Mouse (Mus musculus) macrophage (primary cell): ENCODE measurements around the gene Qrich2. TPM values are rescaled to one million over a fixed set of nuclear protein-coding genes. Genes with fewer than 3 reads are reported as not detected.
"Not testable (repeated sequence)": the region's sequence is repeated elsewhere in the genome, so short reads cannot be mapped to it uniquely, and the experiment has no call there.

Source experiments
- H3K27ac ChIP-seq: fragments of 350-480 bp; formaldehyde crosslinking; 2 replicates; pipeline ENCODE4 v1.9.0; 2021
- H3K36me3 ChIP-seq: fragments of 350-480 bp; formaldehyde crosslinking; 2 replicates; pipeline ENCODE4 v1.9.0; 2021; ENCODE audit errors: inconsistent target
- H3K4me3 ChIP-seq: fragments of 350-480 bp; formaldehyde crosslinking; 2 replicates; pipeline ENCODE4 v1.9.0; 2021; ENCODE audit errors: inconsistent target
- H3K79me2 ChIP-seq: fragments of 350-480 bp; formaldehyde crosslinking; 2 replicates; pipeline ENCODE4 v1.9.0; 2021; ENCODE audit errors: inconsistent target
- WGBS: methylation state at CpG from one replicate; pipeline ENCODE4 v1.1.7; 2026; ENCODE audit warnings: inconsistent platforms; ENCODE audit not compliant: missing documents; 5-methylcytosine and 5-hydroxymethylcytosine counted together
- polyA plus RNA-seq: library from polyadenylated mRNA; stranded (reverse); fragments of 250-400 nt; gene quantifications from 3 replicates; pipeline ENCODE4 v1.2.4, GENCODE M21; 2018; ENCODE audit warnings: inconsistent platforms

Gene Qrich2
- polyA plus RNA-seq, 1 experiment from 2014 or later = not detected

DNA sequence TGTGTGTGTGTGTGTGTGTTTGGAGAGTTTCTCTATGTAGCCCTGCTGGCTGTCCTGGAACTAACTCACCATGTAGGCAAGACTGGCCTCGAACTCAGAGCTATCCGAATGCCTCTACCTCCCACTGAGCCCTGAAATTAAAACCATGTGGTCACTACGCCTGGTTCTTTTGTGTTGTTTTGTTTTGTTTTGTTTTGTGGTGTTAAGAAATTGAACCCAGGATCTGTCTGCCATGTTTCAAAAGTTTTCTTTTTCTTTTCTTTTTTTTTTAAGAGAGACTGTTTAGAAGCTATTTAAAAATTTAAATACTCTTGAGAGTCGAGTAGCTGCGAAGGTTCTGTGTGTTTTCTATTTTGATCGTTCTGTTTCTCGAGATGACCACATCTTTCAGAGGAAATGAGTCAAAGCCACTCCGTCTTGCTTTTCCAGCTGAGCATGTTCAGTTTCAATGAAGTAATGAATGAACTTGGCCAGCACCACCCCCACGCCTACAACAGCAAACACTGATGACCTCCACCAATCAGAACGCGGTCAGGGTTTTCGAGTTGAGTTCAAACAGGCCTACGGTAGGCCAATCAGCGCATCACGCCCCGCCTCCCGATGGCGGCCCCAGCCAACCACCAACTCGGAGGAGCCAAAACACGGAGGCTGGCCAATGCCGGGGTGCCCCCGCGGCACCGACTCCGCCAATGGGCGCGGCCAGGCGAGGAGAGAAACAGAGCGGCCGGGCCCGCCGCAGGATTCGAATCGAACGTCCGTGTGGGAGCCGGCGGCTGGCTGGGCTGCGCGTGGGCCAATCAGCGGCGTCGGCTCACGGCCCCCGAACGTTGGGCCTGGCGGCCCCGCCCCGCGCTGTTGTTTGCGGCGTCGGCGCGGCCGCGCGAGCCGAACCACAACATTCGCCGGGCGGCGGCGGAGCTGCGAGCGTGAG is 32.4 kb downstream of the Qrich2 start, which contains the start of gene Ubald2:
TSS of gene Ubald2 (plus strand) at position 739 of the 931 bp plus-strand sequence.
- WGBS = 3% methylated on average over 35 of the region's 66 CpGs
- no peaks in the 10 kb centered on the region for H3K36me3 ChIP-seq
- peak within 1 kb of the TSS; percentile 98 for H3K27ac ChIP-seq
- H3K4me3 ChIP-seq = peak within 1 kb of the TSS; percentile 54
- H3K79me2 ChIP-seq = peaks cover 26% of the 10 kb centered on the region

DNA sequence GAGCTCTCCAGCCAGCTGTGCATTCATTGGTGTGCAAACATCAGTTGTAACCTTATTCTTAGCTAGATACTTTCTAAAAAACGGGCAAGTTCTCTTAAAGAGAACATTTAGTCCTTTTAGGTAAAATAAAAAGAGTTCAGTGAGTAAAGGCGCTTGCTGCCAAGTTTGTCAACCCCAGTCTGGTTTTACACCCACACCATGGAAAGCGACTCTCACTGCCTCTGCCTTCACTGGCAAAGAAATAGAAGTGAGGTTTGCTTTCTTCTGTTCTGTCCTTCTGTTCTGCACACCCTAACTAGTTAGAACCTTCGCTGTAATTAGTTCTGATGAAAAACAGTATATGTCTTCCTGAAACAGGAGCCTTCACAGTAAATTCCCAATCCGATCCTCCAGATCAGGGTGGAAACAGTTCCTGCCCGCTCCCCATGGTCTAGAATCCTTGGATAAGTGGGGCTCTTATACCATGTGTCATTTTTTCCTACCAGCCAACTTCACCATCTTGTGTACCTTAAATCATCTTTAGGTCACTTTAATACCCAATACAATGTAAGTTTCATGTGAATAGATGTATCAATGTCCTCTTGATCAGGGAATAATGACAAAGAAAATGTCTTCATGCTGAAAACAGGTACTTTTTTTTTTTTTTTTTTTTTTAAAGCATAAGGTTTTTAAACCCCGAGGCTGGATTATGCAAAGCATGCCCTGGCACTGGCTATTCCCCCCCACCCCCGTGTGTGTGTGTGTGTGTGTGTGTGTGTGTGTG is 33.3 kb downstream of the Qrich2 start:
- Histone ChIP-seq H3K4me3 (peak overlapping the region; percentile 10; the same call in 1 of the 2 replicates), H3K27ac (peak overlapping the region; percentile 60), H3K36me3 (no peaks in the 10 kb centered on the region), H3K79me2 (peaks cover 24% of the 10 kb centered on the region)
- WGBS = 91% methylated on average over 6 of the region's 8 CpGs

GRCm38 (mm10) chr11:116432127-116432526 is 33.9 kb downstream of the Qrich2 start:
- WGBS = 96% methylated on average over 5 of the region's 6 CpGs
- Histone ChIP-seq H3K4me3 (no peak overlapping the region), H3K79me2 (peaks cover 18% of the 10 kb centered on the region), H3K36me3 (no peaks in the 10 kb centered on the region), H3K27ac (no peak overlapping the region)

DNA sequence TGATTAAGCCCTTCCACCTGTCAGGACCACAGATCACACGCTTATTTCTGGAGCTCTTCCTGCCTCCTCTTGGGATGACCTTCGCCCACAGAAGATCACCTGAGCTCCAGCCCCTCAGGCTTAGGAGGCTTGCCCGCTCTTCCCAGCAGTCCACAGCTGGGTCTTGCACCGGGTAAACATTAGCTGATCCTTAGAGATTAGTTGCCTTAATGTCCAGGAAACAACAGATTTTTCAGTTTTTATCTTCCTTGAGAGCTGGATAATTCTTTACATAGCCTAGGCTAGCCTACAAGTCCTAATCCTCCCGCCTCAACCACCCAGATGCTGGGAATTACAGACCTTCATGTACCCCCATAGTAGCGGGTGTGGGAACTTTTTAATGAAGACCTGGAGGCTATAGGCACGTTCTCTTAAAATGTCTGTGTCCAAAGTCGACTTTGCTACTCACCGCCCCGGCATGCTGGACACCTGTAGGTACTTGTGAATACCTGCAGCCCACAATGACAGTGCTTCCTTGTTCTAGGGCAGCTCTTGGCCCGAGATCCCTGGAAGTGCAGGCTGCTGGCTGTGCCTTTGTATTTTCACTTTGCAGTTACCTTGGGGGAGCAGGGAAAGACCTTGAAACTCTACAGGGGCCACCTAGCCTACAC is 34.5 kb downstream of the Qrich2 start:
- 89% methylated on average over 11 of the region's 11 CpGs for WGBS
- Histone ChIP-seq H3K27ac (no peak overlapping the region), H3K36me3 (no peaks in the 10 kb centered on the region), H3K79me2 (peaks cover 16% of the 10 kb centered on the region), H3K4me3 (no peak overlapping the region)

GRCm38 (mm10) chr11:116430723-116431427 is 35.2 kb downstream of the Qrich2 start:
- Histone ChIP-seq H3K4me3 (no peak overlapping the region), H3K27ac (no peak overlapping the region), H3K79me2 (peaks cover 13% of the 10 kb centered on the region), H3K36me3 (no peaks in the 10 kb centered on the region)
- WGBS = 92% methylated on average over 22 of the region's 22 CpGs

DNA sequence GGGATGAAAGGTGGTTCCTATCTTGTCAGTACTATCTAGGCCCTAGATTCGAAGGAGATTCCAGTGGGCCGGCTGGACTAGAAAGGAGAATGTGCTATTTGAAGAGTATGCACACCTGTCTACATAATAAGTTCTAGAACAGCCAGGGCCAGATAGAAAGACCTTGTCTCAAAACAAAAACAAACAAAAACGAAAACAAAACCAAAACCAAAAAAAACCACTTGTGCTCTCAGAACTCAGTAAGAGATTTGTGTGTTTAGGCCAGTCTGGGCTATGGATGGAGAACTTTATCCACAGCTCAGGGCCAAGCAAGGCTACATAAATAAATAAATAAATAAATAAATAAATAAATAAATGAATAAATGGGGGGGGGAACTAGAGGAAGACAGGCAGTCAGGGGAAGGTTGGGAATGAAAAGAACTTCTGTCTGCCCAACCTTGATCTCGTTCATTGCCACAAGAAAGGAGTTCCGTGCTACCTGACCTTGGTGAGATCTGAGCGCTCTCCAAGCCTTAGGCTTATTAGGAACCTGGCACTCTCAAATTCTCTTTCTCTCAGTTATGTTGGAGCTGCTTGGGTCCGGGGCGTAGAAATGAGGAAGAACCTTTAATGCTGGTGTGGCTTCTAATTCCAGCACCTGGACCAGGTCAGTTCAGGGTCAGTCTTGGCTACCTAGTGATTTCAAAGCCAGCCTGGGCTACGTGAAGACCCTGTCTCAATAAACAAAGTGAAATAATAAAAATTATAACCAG is 36.0 kb downstream of the Qrich2 start:
- H3K79me2 ChIP-seq = peaks cover 5% of the 10 kb centered on the region
- H3K27ac ChIP-seq = no peak overlapping the region
- H3K36me3 ChIP-seq = no peaks in the 10 kb centered on the region
- no peak overlapping the region for H3K4me3 ChIP-seq
- WGBS = 71% methylated on average over 9 of the region's 9 CpGs

DNA sequence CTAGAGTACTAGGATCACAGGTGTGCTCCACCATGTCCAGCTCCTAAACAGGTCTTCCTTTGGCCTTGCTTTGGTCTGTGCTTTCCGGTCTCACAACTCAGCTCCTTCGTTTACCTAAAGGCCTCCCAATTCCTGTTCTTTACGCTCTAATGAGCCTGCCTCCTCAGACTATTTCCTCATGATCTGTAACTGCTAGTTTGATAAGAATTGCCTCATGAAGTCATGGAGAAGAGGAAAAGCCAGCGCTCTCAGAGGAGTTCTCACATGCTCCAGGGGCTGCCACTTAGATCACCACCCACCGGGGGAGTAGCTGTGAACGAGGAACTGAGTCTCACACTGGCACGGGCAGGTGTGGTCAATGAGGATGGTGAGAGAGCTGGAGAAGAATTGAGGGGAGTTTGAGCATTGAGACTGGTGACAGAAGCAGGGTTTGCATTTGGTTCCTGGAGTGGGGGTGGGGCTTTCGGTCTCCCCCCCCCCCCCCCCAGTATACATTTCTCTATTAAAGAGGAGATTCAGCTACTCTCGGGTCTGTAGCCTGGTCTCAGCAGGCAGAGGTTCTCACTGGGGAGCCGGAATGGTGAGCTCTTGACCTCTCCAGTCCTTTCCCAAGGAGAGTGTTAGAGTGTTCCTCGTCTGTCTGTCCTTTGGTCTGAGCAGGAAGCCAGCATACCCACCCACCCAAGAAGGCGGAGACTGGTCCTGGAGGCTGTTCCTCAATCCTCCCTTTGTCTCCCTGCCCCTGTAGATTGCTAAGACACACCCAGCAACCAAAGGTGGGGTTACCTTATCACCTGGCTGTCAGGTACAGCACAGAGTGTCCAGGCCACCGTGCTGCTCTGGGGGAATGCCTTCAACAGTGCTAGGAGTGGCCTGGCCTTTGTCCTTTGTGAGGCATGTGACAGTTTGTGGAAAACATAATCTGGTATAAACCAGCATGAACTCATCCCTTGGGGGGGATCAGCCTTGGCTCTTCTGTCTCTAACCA is 36.9 kb downstream of the Qrich2 start:
- no peaks in the 10 kb centered on the region for H3K36me3 ChIP-seq
- H3K27ac ChIP-seq = no peak overlapping the region
- no peaks in the 10 kb centered on the region for H3K79me2 ChIP-seq
- WGBS = 40% methylated on average over 13 of the region's 13 CpGs
- H3K4me3 ChIP-seq = no peak overlapping the region

GRCm38 (mm10) chr11:116426852-116427575 is 39.0 kb downstream of the Qrich2 start:
- H3K79me2 ChIP-seq = no peaks in the 10 kb centered on the region
- whole genome bisulfite sequencing = 90% methylated on average over 6 of the region's 6 CpGs
- H3K4me3 ChIP-seq = no peak overlapping the region
- no peaks in the 10 kb centered on the region for H3K36me3 ChIP-seq
- no peak overlapping the region for H3K27ac ChIP-seq

GRCm38 (mm10) chr11:116426328-116426727 is 39.7 kb downstream of the Qrich2 start:
- H3K79me2 ChIP-seq, H3K36me3 ChIP-seq, H3K4me3 ChIP-seq, H3K27ac ChIP-seq: not testable (repeated sequence)
- 88% methylated on average over 10 of the region's 11 CpGs for WGBS

- H3K27ac ChIP-seq = peak overlapping the region; percentile 87
- no peaks in the 10 kb centered on the region for H3K79me2 ChIP-seq
- WGBS = 37% methylated on average over 8 of the region's 8 CpGs
- no peak overlapping the region for H3K4me3 ChIP-seq
- no peaks in the 10 kb centered on the region for H3K36me3 ChIP-seq
Measured at GRCm38 (mm10) chr11:116424621-116425407, 41.2 kb downstream of the Qrich2 start.

DNA sequence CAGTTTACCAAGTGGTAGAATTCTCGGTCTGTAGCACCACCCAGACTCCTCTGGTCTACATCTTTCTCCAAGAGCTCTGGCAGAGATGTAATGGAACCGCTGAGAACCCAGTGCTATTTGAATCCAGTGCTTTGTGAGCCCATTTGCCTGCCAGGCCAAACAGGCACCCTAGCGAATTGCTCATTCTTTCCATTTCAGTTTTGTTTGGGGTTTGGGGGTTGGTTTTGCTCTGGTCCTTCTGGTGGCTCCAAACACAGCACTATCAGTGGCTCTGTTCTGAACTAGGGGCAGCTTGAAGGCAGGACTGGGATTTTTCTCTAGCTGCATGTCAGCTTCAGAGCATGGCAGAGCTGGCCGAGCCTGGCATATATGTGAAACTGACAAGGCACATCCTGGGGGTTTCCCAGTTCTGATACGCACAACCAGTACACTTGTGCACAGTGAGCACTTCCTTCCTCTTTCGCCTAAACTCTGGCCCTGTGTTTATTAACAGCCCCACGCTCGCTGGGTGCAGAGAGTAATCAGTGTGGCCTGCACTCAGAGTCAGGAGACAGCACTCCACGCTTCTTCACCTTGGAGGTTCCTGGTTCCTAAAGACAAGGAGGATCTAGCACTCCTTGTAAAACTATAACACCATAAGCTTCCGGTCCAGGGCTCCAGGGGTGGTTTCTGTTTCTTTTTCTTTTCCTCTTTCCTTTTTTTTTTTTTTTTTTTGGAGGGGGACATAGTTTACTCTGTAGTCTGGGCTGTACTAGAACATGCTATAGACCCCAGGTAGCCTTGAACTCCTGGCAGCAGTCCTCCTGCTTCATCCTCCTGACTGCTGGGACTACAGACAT is 42.0 kb downstream of the Qrich2 start:
- Histone ChIP-seq H3K36me3 (no peaks in the 10 kb centered on the region), H3K4me3 (peak overlapping the region; percentile 10; the same call in 1 of the 2 replicates), H3K79me2 (no peaks in the 10 kb centered on the region), H3K27ac (peak overlapping the region; percentile 87)
- WGBS = 20% methylated on average over 9 of the region's 10 CpGs
